Mouse (Mus musculus): ENCODE data around the gene Igbp1. TPM values are rescaled to one million over a fixed set of nuclear protein-coding genes. Genes with fewer than 3 reads are reported as not detected.

Gene Igbp1
- total RNA-seq (2023): 10 to 100 TPM; 65.0 to 69.3 TPM

DNA sequence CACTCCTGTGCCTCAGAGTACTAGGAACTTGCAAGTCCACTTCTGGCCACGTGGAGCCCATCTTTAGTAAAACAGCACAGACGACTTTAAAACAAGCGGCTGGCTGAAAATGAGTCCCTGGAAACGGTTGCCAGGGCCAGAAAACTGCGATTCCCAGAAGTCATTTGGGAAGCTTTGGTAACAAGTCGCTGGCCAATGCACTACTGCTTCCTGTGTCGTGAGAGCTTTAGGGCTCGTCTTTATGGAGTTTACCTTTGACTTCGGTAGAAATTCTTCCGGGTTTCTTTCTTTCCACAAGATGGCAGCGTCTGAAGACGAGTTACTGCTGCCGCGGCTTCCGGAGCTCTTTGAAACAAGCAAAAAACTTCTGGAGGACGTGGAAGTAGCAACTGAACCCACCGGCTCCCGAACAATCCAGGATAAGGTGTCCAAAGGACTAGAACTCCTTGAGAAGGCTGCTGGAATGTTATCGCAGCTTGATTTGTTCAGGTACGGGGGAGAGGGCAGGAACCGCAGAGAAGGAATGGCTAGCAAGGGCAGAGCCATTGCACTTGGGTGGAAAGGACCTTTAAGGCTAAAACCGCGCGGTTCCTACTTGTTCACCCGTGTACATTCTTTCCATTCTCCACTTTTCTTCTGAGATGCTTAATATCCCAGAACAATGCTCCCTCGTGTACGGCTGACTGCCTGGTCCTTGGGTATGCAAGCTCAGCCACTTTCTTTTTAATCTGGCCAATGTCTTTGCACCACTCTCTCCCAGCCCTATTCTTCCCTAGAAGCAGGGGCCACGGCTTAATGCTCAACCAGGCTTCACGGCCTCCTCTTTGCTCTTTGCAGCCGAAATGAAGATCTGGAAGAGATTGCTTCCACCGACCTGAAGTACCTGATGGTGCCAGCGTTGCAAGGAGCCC, at the start of gene Igbp1:
TSS of gene Igbp1 (plus strand) at position 224 of the 911 bp plus-strand sequence.

GRCm38 (mm10) chrX:100524471-100524870, 30.4 kb downstream of the Igbp1 start, which contains the start of gene Dgat2l6:
TSS of gene Dgat2l6 (plus strand) at chrX:100524838.

Other genes starting within 250 kb of the Igbp1 start
- gene Otud6a, start 65.3 kb upstream of the Igbp1 start, total RNA-seq (2023): not detected
- under 1 TPM; 0.47 to 0.79 TPM for gene Awat2, start 51.6 kb upstream of the Igbp1 start, total RNA-seq (2023)
- gene Dgat2l6, start 30.5 kb downstream of the Igbp1 start, total RNA-seq (2023): under 1 TPM in 1 of 2 experiments, not detected in 1; 0.12 TPM
- not detected for gene Awat1, start 78.0 kb downstream of the Igbp1 start, total RNA-seq (2023)
- gene P2ry4, start 100.6 kb downstream of the Igbp1 start, total RNA-seq (2023): not detected
- not detected for gene Arr3, start 111.2 kb downstream of the Igbp1 start, total RNA-seq (2023)
- 1 to 10 TPM in 1 of 2 experiments, under 1 TPM in 1; 0.59 to 2.9 TPM for gene Kif4, start 131.4 kb downstream of the Igbp1 start, total RNA-seq (2023)
- gene Pdzd11, start 132.3 kb downstream of the Igbp1 start, total RNA-seq (2023): 10 to 100 TPM; 15.6 to 20.7 TPM
- gene Gdpd2, start 235.6 kb downstream of the Igbp1 start, total RNA-seq (2023): not detected

All from T-cell, adult 66 days (primary cell).